Mouse (Mus musculus) MEL (cell line): ENCODE measurements around the gene Syn2.

ENCODE experiments used
- CTCF ChIP-seq, 3 experiments: IDR thresholded peaks in 2 of 3; conservative IDR thresholded peaks in 1 of 3; 2 replicates each; pipeline ENCODE4 v1.5.1; 2011 to 2012; ENCODE audit warnings: low read length in 3 of 3, low read depth in 2 of 3, mild to moderate bottlenecking in 2 of 3, improper control_type of control experiment in 1 of 3, inconsistent platforms in 1 of 3, mixed read lengths in 1 of 3, moderate library complexity in 1 of 3; ENCODE audit not compliant: control insufficient read depth in 1 of 3, insufficient read depth in 1 of 3, poor library complexity in 1 of 3, severe bottlenecking in 1 of 3
- E2F4 ChIP-seq: IDR thresholded peaks from 2 replicates; pipeline ENCODE4 v1.6.1; 2011; ENCODE audit warnings: low read depth, low read length, improper control_type of control experiment, borderline replicate concordance
- GATA1 ChIP-seq: IDR thresholded peaks from 2 replicates; pipeline ENCODE4 v1.6.1; 2011; ENCODE audit warnings: low read depth, low read length, improper control_type of control experiment
- HCFC1 ChIP-seq: IDR thresholded peaks from 2 replicates; pipeline ENCODE4 v1.6.1; 2012; ENCODE audit warnings: low read depth, mild to moderate bottlenecking, inconsistent platforms, low read length, improper control_type of control experiment, moderate library complexity
- MYC ChIP-seq: IDR thresholded peaks from 2 replicates; pipeline ENCODE4 v1.6.1; 2011; ENCODE audit warnings: low read depth, mild to moderate bottlenecking, low read length, improper control_type of control experiment, moderate library complexity
- POLR2A ChIP-seq, 2 experiments: IDR thresholded peaks; 2 replicates each; pipeline ENCODE4 v1.6.1; 2011 to 2012; ENCODE audit warnings: low read length in 2 of 2, mild to moderate bottlenecking in 2 of 2, control low read depth in 1 of 2, improper control_type of control experiment in 1 of 2, low read depth in 1 of 2, moderate library complexity in 1 of 2; ENCODE audit not compliant: control insufficient read depth in 1 of 2, insufficient read depth in 1 of 2, poor library complexity in 1 of 2
- SMC3 ChIP-seq: IDR thresholded peaks from 2 replicates; pipeline ENCODE4 v1.6.1; 2011; ENCODE audit warnings: low read depth, low read length, improper control_type of control experiment
- TAL1 ChIP-seq: IDR thresholded peaks from 2 replicates; pipeline ENCODE4 v1.6.1; 2012; ENCODE audit warnings: mild to moderate bottlenecking, inconsistent platforms, low read length, moderate library complexity, mixed read lengths

- no peak for TF ChIP-seq GATA1
- TF ChIP-seq E2F4: no peak
- TF ChIP-seq TAL1: no peak
- TF ChIP-seq HCFC1: no peak
- no peak for TF ChIP-seq POLR2A (IDR thresholded peaks at IDR 0.05; ENCODE audit: control insufficient read depth in 1 of 2, insufficient read depth in 1 of 2, low read depth in 1 of 2, low read length in 2 of 2, poor library complexity in 1 of 2)
- TF ChIP-seq CTCF (IDR thresholded peaks at IDR 0.05 in 2 of 3, conservative IDR thresholded peaks at IDR 0.05 in 1 of 3; ENCODE audit: control insufficient read depth in 1 of 3, insufficient read depth in 1 of 3, low read depth in 2 of 3, low read length in 3 of 3, poor library complexity in 1 of 3, severe bottlenecking in 1 of 3): no peak
- no peak for TF ChIP-seq MYC
- no peak for TF ChIP-seq SMC3
Observed at GRCm38 (mm10) chr6:115241131-115241699, 106.5 kb downstream of the Syn2 start.
